Mouse (Mus musculus): ENCODE measurements around the gene Stap1. TPM values are rescaled to one million over a fixed set of nuclear protein-coding genes. Genes with fewer than 3 reads are reported as not detected.

Stap1 gene
- total RNA-seq, 4 experiments from 2014 or later = 0.19 to 0.26 (median 0.25) TPM; not detected in 1

- DNase-seq (ENCODE audit: low spot score) = no peak
Measured at GRCm38 (mm10) chr5:86128749-86129148, 57.2 kb downstream of the Stap1 start.

- DNase-seq (ENCODE audit: low spot score) = no peak
Measured at GRCm38 (mm10) chr5:86129828-86130227, 58.3 kb downstream of the Stap1 start.

Other genes starting within 250 kb of the Stap1 start
- gene Cenpc1, start 6.2 kb upstream of the Stap1 start, total RNA-seq (2022) = 1 to 10 TPM; 3.8 to 6.2 (median 5.1) TPM
- gene Uba6, start 101.1 kb downstream of the Stap1 start, total RNA-seq (2022) = 1 to 10 TPM; 6.8 to 8.2 (median 7.7) TPM
- under 1 TPM; 0.19 to 0.59 (median 0.32) TPM for gene Gnrhr, start 126.2 kb downstream of the Stap1 start, total RNA-seq (2022)
- not detected for gene Tmprss11c, start 217.6 kb downstream of the Stap1 start, total RNA-seq (2022)

Data from heart, adult 8-10 months (tissue).